Mouse (Mus musculus) monocyte, adult 2 months (primary cell): ENCODE data around the gene Myo18a.
A peak's percentile ranks its signal among the peaks of the same experiment; 100 is the strongest.
"Not testable (repeated sequence)": the region's sequence is repeated elsewhere in the genome, so short reads cannot be mapped to it uniquely, and the experiment has no call there.

Experiments used
- DNase-seq, 2 experiments: peaks; one replicate each; pipeline ENCODE4 v3.0.0; 2022; ENCODE audit warnings: low spot score in 2 of 2, low read depth in 1 of 2

Myo18a gene

DNA sequence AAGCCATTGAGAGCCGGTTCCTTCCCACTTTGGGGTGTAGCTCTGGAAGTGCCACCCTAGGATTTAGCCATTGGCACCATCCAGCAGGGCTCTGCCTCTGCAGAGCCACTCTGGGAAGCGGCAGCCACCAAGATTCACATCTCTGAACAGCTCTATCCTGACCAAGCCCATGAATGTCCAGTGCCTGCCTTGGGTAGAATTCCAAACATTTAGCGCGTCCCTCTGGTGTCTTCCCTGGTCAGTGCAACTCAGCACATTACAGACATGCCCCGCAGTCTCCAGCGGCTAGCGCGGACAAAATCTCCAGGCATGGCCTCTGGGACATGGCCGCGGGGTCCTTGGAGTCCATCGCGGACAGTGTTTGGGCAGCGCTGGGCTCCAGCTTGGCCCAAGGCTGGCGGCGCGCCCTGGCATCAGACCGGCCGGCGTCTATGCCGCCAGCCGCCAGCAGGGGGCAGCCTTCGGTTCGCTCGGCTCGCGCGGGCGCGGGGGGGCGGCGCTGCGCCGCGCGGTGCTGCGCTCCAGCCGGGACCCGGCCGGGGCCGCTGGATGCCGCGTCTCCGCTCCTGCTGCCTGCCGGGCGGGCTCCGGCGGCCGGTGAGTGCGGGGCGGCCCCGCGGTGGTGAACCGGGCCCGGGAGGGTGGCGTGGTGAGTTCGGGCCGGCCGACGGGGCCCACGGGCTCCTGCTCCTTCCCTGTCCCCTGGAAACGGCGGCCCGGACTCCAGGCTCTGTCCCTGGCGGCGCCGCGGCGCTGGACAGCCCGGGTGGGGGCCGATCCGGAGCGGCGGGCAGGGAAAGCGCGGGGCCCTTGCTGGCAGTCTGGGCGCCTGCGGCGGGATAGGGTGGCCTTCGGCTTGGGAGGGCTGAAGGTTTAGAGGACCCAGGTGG is at the start of gene Myo18a:
Gene Myo18a, plus strand, starts transcription at position 464 of the 890 bp plus-strand sequence.
- peak; percentile 31 to 70 for DNase-seq

DNA sequence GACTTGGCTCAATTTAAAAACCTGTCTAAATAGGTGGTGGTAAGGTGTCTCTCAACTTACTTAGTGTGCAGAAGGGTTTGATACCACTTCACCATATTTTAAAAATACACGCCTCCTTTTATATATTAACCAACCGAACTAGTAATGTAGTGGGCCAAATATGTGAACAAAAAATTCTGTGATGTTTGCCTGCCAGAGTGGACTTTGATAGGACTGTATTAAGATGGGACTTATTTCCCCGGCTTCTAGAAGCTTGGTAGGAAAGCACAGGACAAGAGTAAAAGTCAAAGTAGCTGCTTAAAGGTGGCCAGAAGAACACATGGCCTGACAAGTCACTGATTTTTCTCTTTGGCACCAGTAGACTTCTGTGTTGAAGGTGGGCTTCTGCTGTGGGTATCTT is 49.3 kb upstream of the Myo18a start:
- no peak for DNase-seq

DNA sequence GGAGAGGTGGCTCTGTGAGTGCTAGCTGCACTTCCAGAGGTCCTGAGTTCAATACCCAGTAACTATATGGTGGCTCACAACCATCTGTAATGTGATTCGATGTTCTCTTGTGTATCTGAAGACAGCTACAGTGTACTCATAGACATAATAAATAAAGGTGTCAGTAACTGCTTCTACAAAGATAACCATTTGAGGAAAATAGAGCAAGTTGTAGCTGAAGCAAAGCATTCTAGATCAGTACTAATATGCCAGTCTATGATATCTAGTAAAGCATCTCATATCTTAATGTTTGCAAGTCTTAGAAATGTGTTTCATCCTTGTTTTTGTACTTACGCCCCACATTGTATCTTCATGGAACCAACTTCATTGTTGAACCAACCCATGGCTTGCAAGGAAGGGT is 44.0 kb upstream of the Myo18a start:
- no peak for DNase-seq

- DNase-seq: no peak
These were observed 41.7 kb upstream of the Myo18a start for GRCm38 (mm10) chr11:77721389-77721788.

GRCm38 (mm10) chr11:77724766-77725165 is 38.3 kb upstream of the Myo18a start:
- DNase-seq: no peak

- DNase-seq: no peak
These were observed 37.9 kb upstream of the Myo18a start, which contains the start of gene Cryba1 for GRCm38 (mm10) chr11:77725183-77725582. Gene Cryba1 (minus strand): TSS chr11:77725283.

- no peak for DNase-seq
These were observed 34.5 kb upstream of the Myo18a start for GRCm38 (mm10) chr11:77728587-77728986.

GRCm38 (mm10) chr11:77737289-77737688 is 25.8 kb upstream of the Myo18a start:
- peak in 1 of 2 experiments; percentile 57 for DNase-seq

- DNase-seq: no peak
These were observed 24.5 kb upstream of the Myo18a start for GRCm38 (mm10) chr11:77738555-77738954.

DNA sequence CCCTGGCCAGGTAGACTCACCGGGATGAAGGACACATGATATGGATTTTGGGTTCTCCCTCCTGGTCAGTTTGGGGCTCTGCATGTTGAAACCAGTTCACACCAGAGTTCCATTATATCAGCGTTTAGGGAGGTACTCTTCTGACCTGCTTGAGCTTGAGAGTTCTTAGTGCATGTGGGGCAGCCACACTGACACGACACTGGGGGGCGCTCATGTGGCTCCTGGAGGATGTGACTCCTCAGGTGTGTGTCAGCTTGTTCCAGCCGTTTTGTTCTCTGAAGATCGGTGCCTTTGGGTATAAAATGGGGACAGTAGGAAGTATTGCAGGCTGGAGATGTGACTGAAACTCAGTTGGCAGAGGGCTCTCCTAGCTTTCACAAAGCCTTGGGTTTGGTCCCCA is 19.1 kb upstream of the Myo18a start:
- no peak for DNase-seq

DNA sequence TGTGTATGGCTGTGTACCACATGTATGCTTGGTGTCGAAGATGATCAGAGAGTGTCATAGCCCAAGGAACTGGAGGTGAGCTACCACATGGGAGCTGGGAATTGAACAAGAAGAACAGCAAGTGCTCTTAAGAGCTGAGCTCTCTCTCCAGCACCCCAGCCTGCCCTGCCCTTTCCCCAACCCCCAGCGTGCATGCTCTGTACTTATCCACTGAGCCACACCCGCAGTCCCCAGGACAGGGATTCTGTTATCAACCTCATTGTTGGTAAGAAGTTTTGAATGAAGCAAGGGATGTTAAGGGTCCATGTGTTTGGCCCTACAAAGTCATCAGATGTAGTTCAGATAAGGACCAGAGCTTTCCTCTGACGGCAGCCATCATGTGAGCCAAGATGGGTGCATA is 16.4 kb upstream of the Myo18a start:
- DNase-seq: no peak

DNA sequence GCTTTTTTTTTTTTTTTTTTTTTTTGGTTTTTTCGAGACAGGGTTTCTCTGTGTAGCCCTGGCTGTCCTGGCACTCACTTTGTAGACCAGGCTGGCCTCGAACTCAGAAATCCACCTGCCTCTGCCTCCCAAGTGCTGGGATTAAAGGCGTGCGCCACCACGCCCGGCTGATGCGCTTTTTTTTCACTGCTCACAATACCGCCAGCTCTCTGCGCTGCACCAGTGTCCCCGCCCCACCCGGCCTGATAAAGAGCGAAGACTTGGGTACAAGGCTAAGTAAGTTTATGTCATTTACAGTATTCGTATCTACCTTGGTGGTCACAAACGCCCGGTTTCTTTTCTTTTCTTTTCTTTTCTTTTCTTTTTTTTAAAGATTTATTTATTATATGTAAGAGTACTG is 15.9 kb upstream of the Myo18a start:
- not testable (repeated sequence) for DNase-seq

DNA sequence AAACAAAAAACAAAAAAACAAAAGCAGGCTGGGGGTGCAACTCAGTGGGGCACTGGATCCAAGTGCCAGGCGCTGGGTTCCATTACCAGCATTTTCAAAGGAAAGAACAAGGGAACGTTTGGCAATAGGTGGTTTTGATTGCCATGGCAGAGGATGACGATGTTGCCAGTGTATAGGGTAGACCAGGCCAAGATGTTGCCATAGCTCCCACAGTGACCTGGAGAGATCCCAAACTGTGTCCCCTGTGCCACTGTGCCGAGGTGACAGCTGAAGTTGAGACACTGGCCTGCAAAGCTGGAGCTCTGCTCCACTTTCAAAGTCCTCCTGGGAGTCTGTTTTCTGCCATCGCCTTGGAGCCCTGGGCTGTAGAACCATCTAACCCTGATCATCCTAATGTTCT is 14.1 kb upstream of the Myo18a start:
- DNase-seq: no peak

- DNase-seq: no peak
These were observed 10.5 kb upstream of the Myo18a start for GRCm38 (mm10) chr11:77752525-77752924.

GRCm38 (mm10) chr11:77753469-77753868 is 9.6 kb upstream of the Myo18a start:
- DNase-seq: no peak

DNA sequence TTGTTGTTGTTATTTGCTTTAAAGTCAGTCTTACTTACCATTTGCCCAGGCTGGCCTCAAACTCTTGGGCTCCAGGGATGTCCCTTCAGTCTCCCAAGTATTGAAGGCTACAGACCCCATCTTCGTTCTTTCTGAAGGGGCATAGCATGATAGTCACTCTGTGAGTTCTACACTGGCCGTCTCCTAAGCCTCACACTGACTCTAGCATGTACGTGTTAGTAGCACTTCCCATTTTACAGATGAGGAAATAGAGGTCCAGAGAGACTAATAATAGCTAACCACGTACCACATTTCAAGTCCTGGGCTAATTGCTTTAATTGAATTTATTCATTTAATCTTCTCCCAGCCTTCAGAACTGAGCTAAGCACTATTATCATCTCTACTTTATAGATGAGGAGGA is 3.0 kb upstream of the Myo18a start:
- no peak for DNase-seq

- no peak for DNase-seq
These were observed 761 bp downstream of the Myo18a start for GRCm38 (mm10) chr11:77763673-77764340.

DNA sequence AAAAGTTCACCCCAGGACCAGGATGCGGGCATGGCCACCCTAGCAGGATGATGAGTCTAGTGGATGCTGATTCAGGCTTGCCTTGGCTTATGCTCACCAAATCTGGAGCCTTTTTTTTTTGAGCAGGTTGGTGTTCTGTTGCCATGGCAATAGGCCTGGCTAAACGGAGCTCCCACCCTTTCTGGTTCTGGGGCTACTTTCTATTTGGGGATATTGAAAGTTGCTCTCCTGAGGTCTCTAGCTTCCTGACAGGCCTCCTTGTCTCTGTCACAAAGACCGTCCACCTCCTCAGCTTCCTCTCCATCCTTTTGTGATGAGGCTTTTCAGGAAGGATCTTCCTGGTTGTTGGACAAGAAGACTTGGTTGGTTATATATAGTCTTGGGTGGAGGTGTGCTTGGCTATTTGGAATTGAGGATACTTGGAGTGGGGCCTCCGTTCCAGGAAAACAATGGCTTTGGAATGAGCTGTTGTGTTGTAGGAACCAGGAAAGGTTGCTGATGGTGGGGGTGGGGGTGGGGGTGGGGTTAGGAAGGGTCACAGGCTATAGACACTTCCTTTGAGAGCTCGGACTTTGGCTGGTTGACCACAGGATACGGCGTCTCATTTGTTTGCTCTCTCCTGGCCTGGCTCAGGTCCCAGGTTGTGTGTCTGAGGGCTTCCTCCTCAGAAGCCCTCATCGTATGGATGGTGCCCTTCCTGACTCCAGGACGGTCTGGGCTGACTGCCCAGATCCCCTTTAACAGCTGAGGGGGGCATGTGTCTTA is 1.8 kb downstream of the Myo18a start:
- DNase-seq: no peak

DNA sequence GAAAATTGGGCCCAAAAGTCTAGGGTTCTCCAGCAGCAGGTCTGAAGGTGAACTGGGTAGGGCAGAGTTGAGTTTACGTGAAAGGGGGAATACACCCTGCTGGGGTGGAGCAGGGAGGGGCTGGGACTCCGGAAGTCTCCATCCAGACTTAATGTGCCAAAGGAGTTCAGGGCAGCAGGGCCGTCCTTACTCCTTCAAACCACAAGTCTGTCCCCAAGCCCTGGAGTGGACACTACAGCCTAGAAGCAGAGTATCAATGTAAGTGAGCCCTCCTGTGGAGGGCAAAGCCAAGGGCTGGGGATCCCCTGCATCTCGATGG is 2.4 kb downstream of the Myo18a start:
- DNase-seq: no peak

DNA sequence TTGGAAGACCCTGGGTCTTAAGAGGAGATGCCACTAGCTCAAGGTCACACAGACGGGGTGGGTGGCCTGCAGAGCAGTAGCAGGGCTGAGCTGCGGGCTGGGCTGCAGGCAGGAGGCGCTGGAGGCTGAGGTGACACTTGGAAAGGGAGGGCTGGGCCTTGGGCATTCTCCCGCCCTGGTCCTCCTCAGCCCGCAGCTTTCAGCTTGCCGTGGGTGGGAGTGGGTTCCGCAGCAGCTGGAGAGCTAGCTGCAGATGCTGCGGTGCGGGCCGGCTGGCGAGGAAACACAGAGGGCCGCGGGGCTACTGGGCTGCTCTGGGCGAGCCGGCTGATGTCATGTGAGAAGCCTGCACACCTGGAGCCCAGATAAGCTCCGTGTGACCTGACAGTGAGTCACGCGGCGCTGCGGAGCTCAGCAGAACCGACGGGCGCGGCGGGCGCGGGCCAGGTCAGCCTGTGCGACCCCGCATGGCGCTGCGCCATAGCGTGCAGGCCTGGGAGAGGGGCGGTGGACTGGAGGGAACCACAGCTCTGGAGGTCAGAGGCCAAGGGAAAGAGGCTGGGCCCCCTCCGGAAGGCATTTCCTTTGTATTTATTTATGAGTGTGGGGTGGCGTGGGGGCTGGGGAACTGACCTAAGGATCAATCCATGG is 3.4 kb downstream of the Myo18a start:
- DNase-seq: no peak

- no peak for DNase-seq
These were observed 6.5 kb downstream of the Myo18a start for GRCm38 (mm10) chr11:77769496-77769895.
